Mouse (Mus musculus): ENCODE measurements at regions not wholly inside any gene's neighbourhood (a gene's known extent, or its start where the extent isn't known, plus 50 kb on each side); places are given as distances from the start of the nearest gene placed in this dataset.
A peak's percentile ranks its signal among the peaks of the same experiment; 100 is the strongest.

DNA sequence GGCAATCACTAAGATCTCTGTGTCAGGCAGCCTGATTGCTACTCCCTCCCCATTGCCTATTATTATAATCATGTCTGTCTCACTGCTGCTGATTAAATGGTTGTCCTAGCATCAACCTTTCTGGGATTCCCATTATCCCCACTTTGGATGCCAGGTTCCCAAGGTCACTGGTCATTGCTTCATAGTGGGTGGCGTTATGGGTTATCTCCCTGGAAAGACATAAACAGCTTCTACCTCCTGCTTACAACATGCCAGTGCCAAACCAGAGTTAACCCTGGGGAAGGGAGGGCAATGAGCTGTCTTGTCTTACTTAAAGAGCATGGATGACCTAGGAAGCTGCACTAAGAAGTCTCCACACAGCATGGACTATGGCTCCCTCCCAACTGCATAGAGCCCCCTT is 136.9 kb downstream of the Uaca start:
- no peak for DNase-seq (ENCODE audit: low spot score)
- intact Hi-C loops (cut with DNase I): no loop called here

DNA sequence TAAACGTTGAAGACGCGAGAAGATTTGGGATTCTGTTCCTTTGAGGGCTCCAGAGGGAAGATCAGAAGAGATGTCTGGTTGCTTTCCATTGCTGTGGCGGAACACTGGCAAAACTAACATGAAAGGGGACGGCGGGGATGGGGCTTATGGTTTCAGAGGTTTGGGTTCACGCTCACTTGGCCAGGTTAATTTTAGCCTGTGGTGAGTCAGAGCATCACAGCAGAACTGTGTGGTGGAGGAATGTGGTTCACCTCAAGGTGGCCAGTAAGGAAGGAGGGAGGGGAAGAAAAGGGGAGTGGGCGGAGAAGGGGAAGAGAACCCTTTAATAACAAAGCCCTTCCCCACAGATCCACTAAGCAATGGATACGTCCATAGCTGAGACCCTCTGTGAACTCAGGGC is 142.6 kb downstream of the Uaca start:
- DNase-seq (ENCODE audit: low spot score): no peak
- intact Hi-C loops (cut with DNase I): no loop called here

DNA sequence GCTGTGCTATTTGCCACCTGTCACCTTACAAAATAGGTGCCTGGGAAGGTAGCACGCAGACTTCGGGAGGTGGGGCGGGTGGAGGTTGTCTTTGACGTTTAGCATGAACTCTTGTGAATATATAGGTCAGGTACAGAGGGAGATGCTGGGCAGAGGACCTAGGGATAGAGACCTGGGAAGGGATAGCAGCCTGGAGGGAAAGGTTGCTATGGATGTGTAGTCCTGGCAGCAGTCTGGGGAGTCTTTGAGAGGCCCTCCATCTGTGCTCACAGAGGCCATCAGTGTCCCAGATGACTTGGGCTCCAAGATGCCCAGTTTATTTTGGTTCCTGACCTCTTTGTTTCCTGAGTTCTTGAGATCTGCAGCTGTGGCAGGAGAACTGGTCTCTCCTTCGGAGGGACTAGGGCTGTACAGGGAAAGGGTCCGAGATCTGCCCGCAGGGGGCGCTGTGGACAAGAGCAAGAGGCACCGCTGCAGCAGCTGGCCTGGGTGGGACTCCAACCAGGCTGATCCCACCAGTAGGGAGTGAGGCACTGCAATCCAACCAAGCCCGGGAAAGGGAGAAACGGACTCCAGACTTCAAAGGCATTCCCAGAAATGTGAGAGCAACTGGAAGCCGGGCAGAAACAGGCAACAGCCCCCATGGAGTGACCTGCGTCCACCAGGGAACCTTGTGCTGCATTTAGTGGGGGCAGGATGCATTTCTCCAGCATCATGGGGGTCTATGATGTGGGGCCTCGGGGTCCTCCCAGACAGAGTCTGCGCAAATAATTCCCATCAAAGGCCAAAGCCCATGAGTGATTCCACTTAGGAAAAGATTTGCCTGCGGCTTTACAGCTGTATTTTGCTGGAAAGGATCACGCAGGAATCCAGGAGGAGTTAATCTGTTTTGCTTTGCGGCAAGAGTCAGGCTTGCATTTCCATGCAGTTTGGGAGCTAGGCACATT is 145.8 kb downstream of the Uaca start:
- DNase-seq (ENCODE audit: low spot score): peak; percentile 19
- intact Hi-C loops (cut with DNase I): no loop called here

DNA sequence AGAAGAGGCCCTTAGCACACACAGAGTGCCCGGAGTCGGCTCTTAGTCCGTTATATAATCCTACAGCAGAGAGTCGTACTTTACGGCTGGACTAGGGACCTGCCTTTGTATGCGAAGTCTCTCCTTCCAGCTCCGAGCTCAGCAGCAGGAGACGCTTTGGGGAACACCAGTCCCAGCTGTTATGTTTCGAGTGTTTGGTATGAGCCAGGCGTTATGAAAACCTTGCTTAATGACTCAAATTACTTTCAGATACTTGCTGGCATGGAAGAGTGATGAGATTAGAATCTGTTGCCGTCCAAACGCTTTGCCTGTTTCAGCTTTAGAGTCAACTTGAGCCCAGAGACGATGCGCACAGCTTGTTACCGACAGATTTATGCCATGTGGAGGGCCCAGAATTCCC is 153.0 kb downstream of the Uaca start:
- no peak for DNase-seq (ENCODE audit: low spot score)

DNA sequence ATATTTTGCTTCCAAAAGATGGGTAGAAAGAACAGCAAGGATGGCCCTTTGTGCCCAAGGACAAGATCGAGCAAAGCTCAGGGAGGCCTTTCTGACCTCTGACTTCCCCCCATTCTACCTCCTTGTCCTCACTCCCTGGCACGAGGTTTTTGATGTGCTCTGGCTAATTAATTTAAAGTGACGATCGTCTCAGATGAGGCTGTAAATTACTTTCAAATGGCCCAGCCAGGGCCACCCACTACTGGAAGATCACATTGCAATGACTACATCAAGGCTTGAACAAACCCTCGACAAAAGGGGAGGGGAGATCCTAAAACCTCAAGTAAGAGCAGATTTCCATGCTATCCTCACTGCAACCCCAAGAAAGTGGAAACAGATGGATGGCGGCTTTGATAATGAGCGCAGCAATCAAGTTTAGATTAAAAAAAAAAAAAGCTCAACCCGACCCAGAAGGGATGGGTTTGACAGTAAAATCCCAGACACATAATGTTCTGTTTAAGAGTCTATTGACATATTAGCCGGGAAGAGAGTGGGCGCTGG is 154.3 kb downstream of the Uaca start:
- intact Hi-C loops (cut with DNase I): no loop called here
- DNase-seq (ENCODE audit: low spot score): no peak

More for the DNA sequence above, 153.0 kb downstream of the Uaca start:
- intact Hi-C loops (cut with DNase I): no loop called here

DNA sequence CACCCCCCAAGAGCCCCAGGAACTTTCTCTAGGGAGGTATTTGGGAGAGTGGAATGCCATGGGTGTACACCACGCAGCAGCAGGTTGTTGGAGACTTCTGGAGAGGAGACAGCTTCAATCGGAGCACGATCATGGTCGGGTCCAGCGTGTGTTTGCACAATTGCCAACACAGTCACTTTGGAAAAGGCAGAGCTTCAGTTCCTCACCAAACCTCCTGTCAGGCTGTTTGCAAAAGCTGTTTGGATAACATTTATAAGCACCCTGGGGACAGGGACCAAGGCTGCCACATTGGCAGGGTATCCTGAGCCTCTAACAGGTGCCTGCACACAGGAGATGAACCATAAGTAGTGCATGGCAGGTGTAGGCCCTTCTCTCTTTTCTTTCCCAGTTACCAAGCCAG is 155.8 kb downstream of the Uaca start:
- DNase-seq (ENCODE audit: low spot score): no peak
- intact Hi-C loops (cut with DNase I): no loop called here

DNA sequence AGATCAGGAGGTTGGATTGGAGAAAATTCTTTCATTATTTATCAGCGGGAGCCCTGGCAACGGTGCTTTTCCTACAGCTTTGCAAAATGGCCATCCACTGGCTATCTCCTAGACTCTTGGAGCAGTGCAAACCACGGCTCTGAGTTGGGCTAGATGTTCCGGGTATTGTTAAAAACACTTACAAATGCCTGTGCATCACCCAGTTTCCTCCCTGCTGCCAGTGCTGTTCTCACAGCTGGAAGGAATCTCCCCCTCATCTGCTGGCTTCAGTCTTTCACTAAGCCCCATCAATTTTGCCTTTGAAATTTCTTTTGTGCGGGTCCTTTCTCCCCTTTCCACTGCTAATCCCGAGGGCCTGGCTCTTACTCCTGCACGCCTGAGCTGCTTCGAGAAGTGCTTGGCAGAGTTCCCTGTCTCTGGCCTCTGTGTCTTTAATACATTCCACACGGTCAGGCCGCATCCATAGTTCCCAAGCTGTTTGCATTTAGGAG is 156.8 kb downstream of the Uaca start:
- DNase-seq (ENCODE audit: low spot score): no peak

DNA sequence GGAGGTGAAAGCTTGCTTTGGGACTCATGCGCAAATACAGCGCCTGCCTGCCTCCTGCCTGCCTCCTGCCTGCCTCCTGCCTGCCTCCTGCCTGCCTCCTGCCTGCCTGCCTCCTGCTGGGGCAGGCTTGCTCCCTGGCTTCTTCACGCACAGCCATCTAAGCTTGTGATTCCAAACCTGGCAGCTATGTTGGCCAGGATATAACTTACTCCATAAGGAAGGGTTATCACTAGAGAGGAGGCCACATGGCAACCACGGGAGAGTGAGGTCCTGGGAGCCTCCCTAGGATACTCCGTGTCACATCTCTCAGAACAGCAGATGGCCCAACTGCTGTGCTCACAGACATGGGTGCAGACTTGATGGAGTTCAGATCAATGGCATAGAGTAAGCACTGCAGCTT is 163.1 kb downstream of the Uaca start:
- intact Hi-C loops (cut with DNase I): no loop called here
- no peak for DNase-seq (ENCODE audit: low spot score)

More for the DNA sequence above, 156.8 kb downstream of the Uaca start:
- intact Hi-C loops (cut with DNase I): no loop called here

DNA sequence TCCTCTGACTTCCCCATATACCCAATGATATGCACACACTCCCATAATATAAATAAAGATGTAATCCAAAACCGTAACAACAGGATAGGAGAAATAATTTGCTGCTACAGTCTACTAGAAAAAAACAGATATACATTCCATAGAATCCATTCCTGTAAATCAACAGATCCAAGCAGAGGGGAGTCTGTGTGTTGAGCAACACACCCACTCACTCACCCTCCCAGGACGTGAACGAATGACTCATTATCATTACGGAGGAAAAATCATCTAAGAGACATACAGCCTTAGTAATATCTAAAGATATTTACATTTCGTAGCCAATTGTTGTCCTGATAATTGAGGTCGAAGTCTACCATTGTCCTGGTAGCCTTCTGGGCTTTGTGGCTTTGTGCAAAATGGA is 165.2 kb downstream of the Uaca start:
- no peak for DNase-seq (ENCODE audit: low spot score)
- intact Hi-C loops (cut with DNase I): no loop called here

DNA sequence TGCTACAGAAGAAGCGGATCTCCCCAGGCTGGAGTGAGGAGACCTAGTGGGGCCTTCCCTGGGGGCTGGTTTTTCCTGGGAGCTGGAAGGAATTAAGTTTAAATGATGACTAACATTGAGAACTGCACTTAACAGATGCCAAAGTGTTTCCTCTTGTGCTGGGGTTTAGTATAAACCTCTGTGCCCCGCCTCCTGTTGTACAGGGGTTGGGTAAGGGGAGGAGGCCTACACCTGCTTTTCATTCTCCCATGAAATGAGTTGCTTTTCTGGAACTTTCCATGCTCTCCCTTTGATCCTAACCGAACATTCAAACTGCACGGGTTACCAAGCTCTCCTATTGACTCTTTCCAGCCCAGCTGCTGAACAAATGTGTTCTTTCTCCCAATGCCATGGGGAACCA is 167.7 kb downstream of the Uaca start:
- no peak for DNase-seq (ENCODE audit: low spot score)
- intact Hi-C loops (cut with DNase I): no loop called here

DNA sequence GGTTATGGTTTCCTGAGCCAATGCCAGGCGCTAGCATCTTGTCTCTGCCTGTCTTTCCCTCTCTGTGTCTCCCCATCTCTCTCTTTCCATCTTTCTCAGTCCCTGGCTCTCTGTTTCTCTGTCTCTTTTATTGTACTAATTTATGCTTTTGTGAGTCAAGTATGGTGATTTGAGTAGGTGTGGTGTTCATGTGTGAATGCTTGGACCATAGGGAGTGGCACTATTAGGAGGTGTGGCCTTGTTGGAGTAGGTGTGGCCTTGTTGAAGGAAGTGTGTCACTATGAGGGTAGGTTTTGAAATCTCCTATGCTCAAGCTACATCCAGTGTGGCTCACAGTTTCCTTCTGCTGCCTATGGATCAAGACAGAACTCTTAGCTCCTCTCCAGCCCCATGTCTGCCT is 171.3 kb downstream of the Uaca start:
- no peak for DNase-seq (ENCODE audit: low spot score)
- intact Hi-C loops (cut with DNase I): no loop called here

DNA sequence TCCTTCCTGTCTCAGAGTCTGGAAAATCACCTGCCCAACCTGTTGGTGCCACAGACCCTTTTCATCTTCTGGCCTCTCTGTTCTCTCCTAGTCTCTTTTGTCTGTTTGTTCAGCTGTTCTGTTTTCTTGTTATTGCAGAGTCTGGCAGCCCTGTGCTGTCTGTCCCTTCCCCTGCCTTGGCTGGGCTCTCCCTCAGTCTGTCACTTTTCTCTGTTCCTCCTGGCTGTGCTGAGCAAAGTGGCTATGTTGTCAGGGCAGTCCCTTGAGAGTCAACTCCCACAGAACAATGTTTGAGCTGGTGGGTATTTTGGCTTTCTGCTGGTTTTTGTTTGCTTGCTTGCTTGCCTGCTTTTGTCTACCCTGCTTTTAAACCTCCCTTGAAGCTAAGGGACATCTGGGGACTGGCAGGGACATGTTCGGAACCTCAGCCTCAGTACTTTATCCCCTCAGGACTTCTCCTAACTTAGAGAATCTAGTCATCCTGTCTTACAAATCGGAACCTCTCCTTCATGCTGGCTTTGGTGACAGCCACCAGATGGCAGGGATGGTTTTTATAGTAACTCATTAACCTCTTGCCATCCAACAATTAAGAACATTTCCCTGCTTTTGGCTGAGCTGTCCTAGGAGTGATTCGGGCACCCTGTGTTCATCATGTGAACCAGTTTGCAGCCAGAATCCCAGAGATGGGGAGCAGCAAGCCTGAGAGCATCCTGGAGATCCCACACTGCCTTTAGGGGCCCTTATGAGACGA is 174.1 kb downstream of the Uaca start:
- DNase-seq (ENCODE audit: low spot score): no peak
- intact Hi-C loops (cut with DNase I): no loop called here

DNA sequence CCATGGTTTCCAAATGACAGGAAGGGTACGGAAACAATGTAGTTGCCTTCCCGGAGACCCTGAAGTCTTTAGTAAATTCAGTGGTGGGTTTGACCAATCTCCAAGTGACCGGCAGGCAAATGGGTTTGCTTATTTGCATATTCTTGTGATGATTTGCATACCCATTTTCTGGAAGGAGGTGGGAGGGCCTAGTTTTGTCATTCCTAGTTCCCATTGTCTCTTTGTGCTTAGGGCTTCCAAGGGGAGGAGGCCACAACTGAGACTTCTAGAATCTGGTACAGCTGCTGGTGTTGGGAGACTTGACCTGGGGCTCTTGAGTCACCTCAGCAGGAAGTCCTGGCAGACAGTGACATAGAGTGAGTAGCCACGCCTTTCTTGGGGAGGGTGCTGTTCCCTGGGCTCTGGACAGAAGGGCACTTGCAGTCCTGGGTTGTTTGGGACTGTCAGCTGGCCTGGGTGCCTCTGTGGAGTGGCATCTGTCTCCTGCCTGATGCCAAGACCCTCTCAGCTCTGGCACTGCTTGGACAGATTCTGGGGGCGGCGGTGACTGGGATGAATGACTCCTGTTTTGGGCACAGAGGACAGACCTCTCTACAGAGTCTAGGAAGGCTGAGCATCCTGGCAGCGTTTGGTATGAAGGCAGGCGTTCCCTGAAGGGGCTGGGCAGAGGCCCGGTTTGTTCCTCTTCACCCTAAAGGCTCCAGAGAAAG is 178.0 kb downstream of the Uaca start:
- intact Hi-C loops (cut with DNase I): no loop called here
- no peak for DNase-seq (ENCODE audit: low spot score)

DNA sequence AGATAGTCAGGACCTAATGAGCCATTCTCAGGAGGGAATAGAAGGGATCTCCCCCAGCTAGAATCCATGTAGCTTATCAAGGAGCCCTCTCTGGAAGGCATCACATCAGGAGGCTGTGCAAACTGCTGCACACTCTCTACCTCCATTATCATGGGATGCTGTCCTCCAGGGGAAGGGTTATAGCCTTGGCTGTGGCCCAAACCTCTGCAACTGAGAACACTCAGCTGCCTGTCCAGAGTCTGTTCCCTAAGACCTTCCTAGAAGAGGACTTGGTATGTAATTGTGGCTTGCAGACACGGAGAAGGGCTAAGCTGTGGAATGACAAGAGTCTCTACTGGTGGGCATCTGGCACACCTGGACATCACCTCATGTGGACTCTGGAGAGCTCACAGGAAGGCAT is 180.2 kb downstream of the Uaca start:
- intact Hi-C loops (cut with DNase I): no loop called here
- DNase-seq (ENCODE audit: low spot score): no peak

DNA sequence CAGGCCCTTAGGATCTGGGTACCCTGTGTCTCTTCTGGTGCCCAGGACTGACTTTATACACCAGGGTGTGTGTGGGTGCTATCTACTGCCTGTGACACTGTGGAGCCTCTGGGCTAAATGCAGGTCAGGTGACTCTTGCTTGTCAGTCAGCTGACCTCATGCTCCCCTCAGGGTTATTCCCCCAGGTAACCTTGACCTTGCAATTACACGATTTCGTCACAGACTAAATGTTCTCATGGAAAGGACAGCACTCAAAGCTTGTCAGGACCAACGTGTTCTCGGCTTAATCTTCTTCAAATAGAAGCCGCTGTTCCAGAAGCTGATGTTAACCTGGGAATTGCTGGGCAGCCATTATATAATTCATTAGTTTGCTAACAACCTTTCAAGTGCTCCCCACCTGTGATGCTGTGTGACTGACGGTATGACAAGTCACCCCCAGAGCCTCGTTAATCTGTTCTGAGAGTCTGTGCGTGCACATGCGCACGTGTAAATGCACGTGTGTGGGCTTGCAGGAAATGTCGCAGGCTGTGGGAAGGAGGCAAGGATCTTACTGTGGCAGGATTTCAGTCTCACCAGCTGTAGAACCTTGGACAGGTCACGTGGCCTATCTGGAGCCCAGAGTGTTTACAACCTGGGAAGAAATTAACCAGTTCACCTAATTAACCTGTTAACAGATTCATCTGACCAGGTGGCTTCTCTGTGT is 188.2 kb downstream of the Uaca start:
- DNase-seq (ENCODE audit: low spot score): no peak
- intact Hi-C loops (cut with DNase I): no loop called here

DNA sequence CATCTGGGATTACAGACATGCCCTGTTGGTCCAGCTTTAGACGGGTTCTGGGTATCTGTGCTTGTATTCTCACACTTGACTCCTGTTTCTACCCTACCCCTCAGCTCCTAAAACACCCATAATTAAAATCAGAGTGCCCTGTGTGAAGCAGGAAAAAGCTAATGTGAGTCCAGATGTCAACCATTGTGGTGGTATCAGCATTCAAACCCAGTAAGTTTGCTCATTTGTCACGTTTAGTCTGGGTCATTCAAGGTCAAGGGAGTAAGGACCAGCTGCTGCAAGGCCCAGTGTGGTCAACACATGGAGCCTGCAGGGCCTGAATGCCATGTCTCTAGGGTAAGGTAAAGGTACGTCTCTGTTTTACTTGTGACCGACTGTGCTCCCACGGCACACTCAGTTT is 188.9 kb downstream of the Uaca start:
- intact Hi-C loops (cut with DNase I): no loop called here

DNA sequence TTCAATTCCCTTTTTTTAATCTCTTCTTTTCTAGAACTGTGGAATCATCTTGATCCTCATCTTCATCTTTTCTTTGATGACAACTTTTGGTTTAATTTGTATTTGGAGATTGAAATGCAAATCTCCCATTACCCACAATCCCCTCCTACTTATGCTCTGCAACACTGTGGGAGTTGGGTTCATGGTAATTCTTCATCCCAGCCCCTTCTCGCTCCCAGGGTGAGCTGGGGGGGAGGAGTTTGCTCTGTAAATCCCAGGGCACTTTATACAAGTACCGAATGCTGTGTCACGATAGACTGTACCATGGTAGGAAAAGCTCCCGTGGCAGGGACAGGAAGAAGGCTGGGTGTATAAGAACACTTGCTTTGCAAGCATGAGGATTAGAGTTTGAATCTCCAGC is 193.8 kb downstream of the Uaca start:
- intact Hi-C loops (cut with DNase I): no loop called here
- no peak for DNase-seq (ENCODE audit: low spot score)

More for the DNA sequence above, 188.9 kb downstream of the Uaca start:
- DNase-seq (ENCODE audit: low spot score): no peak

DNA sequence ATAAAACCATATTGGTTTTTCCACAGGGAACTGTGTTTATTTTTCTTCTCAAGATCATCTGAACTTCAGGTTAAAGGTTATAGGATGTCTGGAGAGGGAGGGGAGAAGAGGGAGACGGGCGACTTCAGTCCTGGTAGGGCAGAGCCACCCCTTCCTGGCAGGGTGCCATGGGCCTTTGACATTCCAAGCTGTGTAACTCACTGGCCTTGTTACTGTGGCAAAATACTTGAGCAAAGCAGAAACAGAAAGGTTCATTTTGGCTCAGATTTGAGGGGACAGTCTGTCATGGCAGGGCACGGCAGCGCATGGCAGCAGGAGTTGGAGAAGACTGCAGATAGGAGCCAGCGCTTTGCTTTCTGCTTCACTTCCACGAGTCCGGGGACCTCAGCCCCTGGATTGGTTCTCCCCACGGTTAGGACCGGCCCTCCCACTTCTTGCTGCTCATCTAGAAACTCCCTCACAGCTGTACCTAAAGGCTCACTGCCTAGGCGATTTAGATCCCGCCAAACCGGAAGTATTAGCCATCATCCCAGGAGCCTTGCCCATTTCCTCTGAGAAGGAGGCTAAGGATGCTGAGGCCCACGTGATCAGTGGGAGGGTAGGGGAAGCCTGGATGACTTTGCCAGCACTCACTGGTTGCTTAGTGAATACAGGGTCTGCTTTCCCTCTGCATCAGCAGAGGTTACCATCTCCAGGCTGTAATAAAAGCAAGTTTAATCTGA is 195.5 kb downstream of the Uaca start:
- intact Hi-C loops (cut with DNase I): no loop called here
- peak; percentile 14 for DNase-seq (ENCODE audit: low spot score)

DNA sequence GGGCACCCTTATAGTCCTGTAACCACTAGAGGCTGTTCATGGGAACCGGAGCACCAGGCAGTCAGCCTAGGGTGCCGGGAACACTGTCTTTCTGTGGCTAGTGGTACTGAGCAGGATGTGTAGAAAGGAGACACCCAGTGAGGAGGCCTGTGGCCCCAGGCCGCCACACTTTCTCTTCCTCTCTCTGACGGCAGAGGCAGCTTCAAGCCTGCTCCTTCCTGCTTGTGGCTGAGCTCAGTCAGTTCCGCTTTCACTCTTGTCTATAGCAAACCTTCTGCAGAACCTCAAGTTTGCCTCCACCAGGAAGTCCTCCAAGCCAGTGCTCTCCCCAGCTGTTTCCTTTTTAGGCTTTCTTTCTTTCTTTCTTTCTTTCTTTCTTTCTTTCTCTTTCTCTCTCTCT is 197.2 kb downstream of the Uaca start:
- DNase-seq (ENCODE audit: low spot score): peak; percentile 21
- intact Hi-C loops (cut with DNase I): no loop called here
